Mouse (Mus musculus): ENCODE measurements around the gene Epha6. TPM values are rescaled to one million over a fixed set of nuclear protein-coding genes. Genes with fewer than 3 reads are reported as not detected.

Epha6 gene
- polyA plus RNA-seq, 1 experiment: not detected

- H3K79me3 ChIP-seq (ENCODE audit: low read depth): no peaks in the 10 kb centered on the region
Measured at GRCm38 (mm10) chr16:60392961-60393360, 212.4 kb downstream of the Epha6 start.

DNA sequence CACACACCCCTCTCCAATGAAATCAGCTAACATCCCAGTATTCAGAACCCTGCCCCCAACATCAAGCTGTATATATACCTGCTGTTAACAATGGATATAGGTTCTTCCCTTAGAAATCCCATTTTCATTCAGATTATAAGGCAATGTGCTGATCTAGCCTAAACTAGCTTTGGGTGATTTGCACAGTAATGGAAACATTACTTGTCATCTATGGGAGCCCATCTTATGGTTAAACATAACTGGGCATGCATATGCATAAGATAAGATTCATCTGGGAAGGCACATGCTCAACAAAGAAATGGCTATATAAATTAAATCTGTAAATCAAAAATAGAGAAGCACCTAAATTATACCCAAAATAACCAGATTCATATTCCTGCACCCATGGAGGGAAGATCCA is 230.2 kb downstream of the Epha6 start:
- H3K4me3 ChIP-seq (ENCODE audit: insufficient read depth, poor library complexity, severe bottlenecking): no peak overlapping the region
- no peak overlapping the region for H3ac ChIP-seq (ENCODE audit: control insufficient read depth, insufficient read length, low read depth)
- no peaks in the 10 kb centered on the region for H3K36me3 ChIP-seq (ENCODE audit: control insufficient read depth, insufficient read depth)
- H3K27me3 ChIP-seq (ENCODE audit: control insufficient read depth, insufficient read depth, insufficient read length): no peaks in the 10 kb centered on the region
- H3K79me3 ChIP-seq (ENCODE audit: low read depth): no peaks in the 10 kb centered on the region
- no peaks in the 10 kb centered on the region for H3K79me2 ChIP-seq (ENCODE audit: control insufficient read depth, insufficient read depth)
- no peak for TF ChIP-seq USF1 (IDR thresholded peaks at IDR 0.05; ENCODE audit: low read depth)
- TF ChIP-seq CEBPB (IDR thresholded peaks at IDR 0.05; ENCODE audit: low read depth): no peak
- TF ChIP-seq MYOD1 (IDR thresholded peaks at IDR 0.05; ENCODE audit: control insufficient read depth, insufficient read length, low read depth): no peak
- TF ChIP-seq MYOG (IDR thresholded peaks at IDR 0.05; ENCODE audit: control insufficient read depth, extremely low read depth, insufficient read length): no peak

More at GRCm38 (mm10) chr16:60392961-60393360, 212.4 kb downstream of the Epha6 start:
- Histone ChIP-seq H3K4me3 (ENCODE audit: insufficient read depth, poor library complexity, severe bottlenecking) (no peak overlapping the region), H3K36me3 (ENCODE audit: control insufficient read depth, insufficient read depth) (no peaks in the 10 kb centered on the region), H3K79me2 (ENCODE audit: control insufficient read depth, insufficient read depth) (no peaks in the 10 kb centered on the region), H3ac (ENCODE audit: control insufficient read depth, insufficient read length, low read depth) (no peak overlapping the region), H3K27me3 (ENCODE audit: control insufficient read depth, insufficient read depth, insufficient read length) (no peaks in the 10 kb centered on the region)
- TF ChIP-seq USF1 (IDR thresholded peaks at IDR 0.05; ENCODE audit: low read depth) (no peak), CEBPB (IDR thresholded peaks at IDR 0.05; ENCODE audit: low read depth) (no peak), FOSL1 (IDR thresholded peaks at IDR 0.05; ENCODE audit: insufficient read depth, low read length, poor library complexity, severe bottlenecking) (no peak), CTCF (IDR thresholded peaks at IDR 0.05; ENCODE audit: control insufficient read depth, insufficient read depth, insufficient read length) (no peak), MYOD1 (IDR thresholded peaks at IDR 0.05; ENCODE audit: control insufficient read depth, insufficient read length, low read depth) (no peak), MAX (IDR thresholded peaks at IDR 0.05) (no peak), MYOG (IDR thresholded peaks at IDR 0.05; ENCODE audit: control insufficient read depth, extremely low read depth, insufficient read length) (no peak)

DNA sequence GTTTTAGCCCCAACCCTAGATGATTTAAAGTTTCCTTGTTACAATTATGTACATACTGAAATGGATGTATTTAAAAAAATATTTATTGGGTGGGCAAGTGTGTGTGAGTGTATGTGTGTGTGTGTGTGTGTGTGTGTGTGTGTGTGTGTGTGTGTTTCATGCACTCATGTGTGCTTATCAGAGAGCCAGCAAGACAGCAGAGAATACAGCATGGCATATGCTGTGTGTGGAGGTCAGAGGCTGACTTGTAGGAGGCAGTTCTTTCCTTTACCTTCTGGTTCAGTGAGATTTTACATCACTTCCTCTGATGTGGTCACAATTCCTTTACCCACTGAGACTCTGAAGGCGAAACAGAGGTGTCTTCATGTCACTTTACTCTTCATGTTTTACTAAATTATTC is 321.4 kb downstream of the Epha6 start:
- Histone ChIP-seq H3K36me3 (ENCODE audit: control insufficient read depth, insufficient read depth) (no peaks in the 10 kb centered on the region), H3K79me2 (ENCODE audit: control insufficient read depth, insufficient read depth) (no peaks in the 10 kb centered on the region), H3K27me3 (ENCODE audit: control insufficient read depth, insufficient read depth, insufficient read length) (no peaks in the 10 kb centered on the region), H3K79me3 (ENCODE audit: low read depth) (no peaks in the 10 kb centered on the region), H3K4me3 (ENCODE audit: insufficient read depth, poor library complexity, severe bottlenecking) (no peak overlapping the region), H3ac (ENCODE audit: control insufficient read depth, insufficient read length, low read depth) (no peak overlapping the region)
- TF ChIP-seq MYOG (IDR thresholded peaks at IDR 0.05; ENCODE audit: control insufficient read depth, extremely low read depth, insufficient read length) (no peak), MAX (IDR thresholded peaks at IDR 0.05) (no peak), MYOD1 (IDR thresholded peaks at IDR 0.05; ENCODE audit: control insufficient read depth, insufficient read length, low read depth) (no peak), FOSL1 (IDR thresholded peaks at IDR 0.05; ENCODE audit: insufficient read depth, low read length, poor library complexity, severe bottlenecking) (no peak), CTCF (IDR thresholded peaks at IDR 0.05; ENCODE audit: control insufficient read depth, insufficient read depth, insufficient read length) (no peak), USF1 (IDR thresholded peaks at IDR 0.05; ENCODE audit: low read depth) (no peak), CEBPB (IDR thresholded peaks at IDR 0.05; ENCODE audit: low read depth) (no peak)

- TF ChIP-seq MYOG (IDR thresholded peaks at IDR 0.05; ENCODE audit: control insufficient read depth, extremely low read depth, insufficient read length) (no peak), CEBPB (IDR thresholded peaks at IDR 0.05; ENCODE audit: low read depth) (no peak), MAX (IDR thresholded peaks at IDR 0.05) (no peak), USF1 (IDR thresholded peaks at IDR 0.05; ENCODE audit: low read depth) (no peak), FOSL1 (IDR thresholded peaks at IDR 0.05; ENCODE audit: insufficient read depth, low read length, poor library complexity, severe bottlenecking) (no peak), MYOD1 (IDR thresholded peaks at IDR 0.05; ENCODE audit: control insufficient read depth, insufficient read length, low read depth) (no peak), CTCF (IDR thresholded peaks at IDR 0.05; ENCODE audit: control insufficient read depth, insufficient read depth, insufficient read length) (no peak)
- Histone ChIP-seq H3K4me3 (ENCODE audit: insufficient read depth, poor library complexity, severe bottlenecking) (no peak overlapping the region), H3K27me3 (ENCODE audit: control insufficient read depth, insufficient read depth, insufficient read length) (no peaks in the 10 kb centered on the region), H3K79me3 (ENCODE audit: low read depth) (no peaks in the 10 kb centered on the region), H3K79me2 (ENCODE audit: control insufficient read depth, insufficient read depth) (no peaks in the 10 kb centered on the region), H3ac (ENCODE audit: control insufficient read depth, insufficient read length, low read depth) (no peak overlapping the region), H3K36me3 (ENCODE audit: control insufficient read depth, insufficient read depth) (no peaks in the 10 kb centered on the region)
Measured at GRCm38 (mm10) chr16:60274109-60274508, 331.2 kb downstream of the Epha6 start.

GRCm38 (mm10) chr16:60266367-60267351 is 338.7 kb downstream of the Epha6 start:
- Histone ChIP-seq H3K79me3 (ENCODE audit: low read depth) (no peaks in the 10 kb centered on the region), H3ac (ENCODE audit: control insufficient read depth, insufficient read length, low read depth) (no peak overlapping the region), H3K79me2 (ENCODE audit: control insufficient read depth, insufficient read depth) (no peaks in the 10 kb centered on the region), H3K27me3 (ENCODE audit: control insufficient read depth, insufficient read depth, insufficient read length) (no peaks in the 10 kb centered on the region), H3K36me3 (ENCODE audit: control insufficient read depth, insufficient read depth) (no peaks in the 10 kb centered on the region), H3K4me3 (ENCODE audit: insufficient read depth, poor library complexity, severe bottlenecking) (no peak overlapping the region)
- TF ChIP-seq MYOG (IDR thresholded peaks at IDR 0.05; ENCODE audit: control insufficient read depth, extremely low read depth, insufficient read length) (no peak), CEBPB (IDR thresholded peaks at IDR 0.05; ENCODE audit: low read depth) (no peak), FOSL1 (IDR thresholded peaks at IDR 0.05; ENCODE audit: insufficient read depth, low read length, poor library complexity, severe bottlenecking) (no peak), CTCF (IDR thresholded peaks at IDR 0.05; ENCODE audit: control insufficient read depth, insufficient read depth, insufficient read length) (no peak), MAX (IDR thresholded peaks at IDR 0.05) (no peak), MYOD1 (IDR thresholded peaks at IDR 0.05; ENCODE audit: control insufficient read depth, insufficient read length, low read depth) (no peak), USF1 (IDR thresholded peaks at IDR 0.05; ENCODE audit: low read depth) (no peak)

Data from C2C12 (cell line).